Mouse (Mus musculus) ES-Bruce4 (cell line): ENCODE results near the gene Olfr12. TPM values are rescaled to one million over a fixed set of nuclear protein-coding genes. Genes with fewer than 3 reads are reported as not detected.

ENCODE experiments used
- H3K27ac ChIP-seq: 2 replicates; pipeline ENCODE4 v1.5.1; 2012; ENCODE audit warnings: low read length, inconsistent platforms; ENCODE audit not compliant: insufficient read depth
- H3K27me3 ChIP-seq: 2 replicates; pipeline ENCODE4 v1.6.1; 2012; ENCODE audit warnings: mild to moderate bottlenecking, low read length, inconsistent platforms; ENCODE audit not compliant: control insufficient read depth, poor library complexity, insufficient read depth, severe bottlenecking
- H3K36me3 ChIP-seq: 2 replicates; pipeline ENCODE4 v1.6.1; 2012; ENCODE audit warnings: inconsistent platforms, mild to moderate bottlenecking, low read length, moderate library complexity; ENCODE audit not compliant: control insufficient read depth, poor library complexity, insufficient read depth, severe bottlenecking
- H3K4me1 ChIP-seq: one replicate; pipeline ENCODE4 v1.8.1; 2011; ENCODE audit warnings: low read length; ENCODE audit not compliant: control insufficient read depth, insufficient read depth
- H3K4me3 ChIP-seq: 2 replicates; pipeline ENCODE4 v1.5.1; 2011; ENCODE audit warnings: low read depth, mild to moderate bottlenecking, low read length
- H3K9ac ChIP-seq: 2 replicates; pipeline ENCODE4 v1.6.1; 2012; ENCODE audit warnings: low read depth, mild to moderate bottlenecking, inconsistent platforms; ENCODE audit not compliant: poor library complexity, severe bottlenecking
- H3K9me3 ChIP-seq: replicated peaks from 2 replicates; pipeline ENCODE4 v1.6.1; 2012; ENCODE audit warnings: mild to moderate bottlenecking, low read length, inconsistent platforms; ENCODE audit not compliant: control insufficient read depth, poor library complexity, insufficient read depth, severe bottlenecking
- CTCF ChIP-seq: IDR thresholded peaks from one replicate; pipeline ENCODE4 v1.8.1; 2011; ENCODE audit warnings: low read depth, low read length
- EP300 ChIP-seq: IDR thresholded peaks from 2 replicates; pipeline ENCODE4 v1.6.1; 2011; ENCODE audit warnings: low read depth, low read length; ENCODE audit not compliant: insufficient read depth
- POLR2A ChIP-seq: IDR thresholded peaks from one replicate; pipeline ENCODE4 v1.8.1; 2011; ENCODE audit warnings: low read length; ENCODE audit not compliant: insufficient read depth
- polyA plus RNA-seq: library from polyadenylated mRNA; stranded (reverse); fragments of >200 nt; gene quantifications from 2 replicates; pipeline ENCODE4 v1.2.4, GENCODE M21; 2011; ENCODE audit warnings: low read depth; ENCODE audit not compliant: missing spikeins, insufficient read depth, insufficient read length

Olfr12 gene
- polyA plus RNA-seq, 1 experiment: not detected

- no peak overlapping the region for H3K27ac ChIP-seq
- no peak overlapping the region for H3K4me3 ChIP-seq
- H3K4me1 ChIP-seq: no peaks in the 10 kb centered on the region
- no peak for TF ChIP-seq POLR2A
- no peak for TF ChIP-seq EP300
- no peak for TF ChIP-seq CTCF
- H3K27me3 ChIP-seq: no peaks in the 10 kb centered on the region
- no peaks in the 10 kb centered on the region for H3K9me3 ChIP-seq
- H3K9ac ChIP-seq: no peak overlapping the region
- no peaks in the 10 kb centered on the region for H3K36me3 ChIP-seq
Measured at GRCm38 (mm10) chr1:92659392-92659791, 41.8 kb downstream of the Olfr12 start.

- no peaks in the 10 kb centered on the region for H3K27me3 ChIP-seq
- H3K36me3 ChIP-seq: no peaks in the 10 kb centered on the region
Measured at GRCm38 (mm10) chr1:92667106-92667505, 49.5 kb downstream of the Olfr12 start.

DNA sequence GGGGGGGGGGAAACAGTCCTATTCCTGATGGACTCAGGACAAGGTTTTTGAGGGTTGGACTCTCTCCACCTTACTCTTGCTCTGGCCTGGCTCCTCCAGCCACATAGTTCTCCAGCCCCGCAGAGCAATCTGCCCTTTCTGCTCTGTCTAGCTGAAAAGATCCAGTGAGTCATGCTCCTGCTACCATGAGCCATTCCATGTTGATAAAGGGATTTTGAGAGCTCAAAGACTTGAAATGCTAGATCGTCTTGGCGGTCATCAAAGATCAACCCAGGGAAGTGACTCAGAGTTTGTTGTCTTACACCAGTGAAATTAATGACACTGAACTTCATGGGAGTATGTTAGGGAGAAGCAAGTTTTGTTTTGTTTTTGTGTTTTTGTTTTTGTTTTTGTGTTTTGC, 51.8 kb downstream of the Olfr12 start:
- Histone ChIP-seq H3K27me3 (no peaks in the 10 kb centered on the region), H3K9me3 (no peaks in the 10 kb centered on the region), H3K4me3 (no peak overlapping the region), H3K4me1 (no peaks in the 10 kb centered on the region), H3K9ac (no peak overlapping the region), H3K27ac (no peak overlapping the region), H3K36me3 (no peaks in the 10 kb centered on the region)
- TF ChIP-seq CTCF: no peak
- TF ChIP-seq EP300: no peak
- TF ChIP-seq POLR2A: no peak

More at GRCm38 (mm10) chr1:92667106-92667505, 49.5 kb downstream of the Olfr12 start:
- TF ChIP-seq CTCF (no peak), EP300 (no peak), POLR2A (no peak)
- Histone ChIP-seq H3K27ac (no peak overlapping the region), H3K4me1 (no peaks in the 10 kb centered on the region), H3K9me3 (no peaks in the 10 kb centered on the region), H3K4me3 (no peak overlapping the region), H3K9ac (no peak overlapping the region)

DNA sequence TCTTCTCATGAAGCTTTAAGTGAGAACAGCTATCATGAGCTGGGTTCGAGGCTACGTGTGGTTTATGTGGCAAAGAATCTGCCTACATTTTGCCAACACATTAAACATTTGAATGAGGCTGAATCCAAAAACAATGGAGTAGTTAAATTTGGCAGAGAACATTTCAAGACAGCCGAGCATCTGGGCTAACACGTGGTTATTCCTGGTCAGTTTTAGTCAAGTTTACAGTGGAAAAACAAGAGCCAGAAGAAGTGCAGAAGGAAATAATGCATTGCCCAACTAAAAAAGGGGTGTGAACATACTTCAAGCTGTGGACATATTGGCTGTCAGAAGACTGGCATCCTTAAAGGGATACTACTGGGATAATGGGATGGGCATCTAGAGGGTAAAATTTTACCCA, 53.7 kb downstream of the Olfr12 start:
- H3K36me3 ChIP-seq: no peaks in the 10 kb centered on the region
- no peak overlapping the region for H3K27ac ChIP-seq
- H3K4me3 ChIP-seq: no peak overlapping the region
- H3K9me3 ChIP-seq: no peaks in the 10 kb centered on the region
- no peaks in the 10 kb centered on the region for H3K27me3 ChIP-seq
- TF ChIP-seq EP300 (no peak), CTCF (no peak), POLR2A (no peak)
- H3K9ac ChIP-seq: no peak overlapping the region
- no peaks in the 10 kb centered on the region for H3K4me1 ChIP-seq

Other genes with a start within 250 kb of the Olfr12 start
- gene Ndufa10, start 143.9 kb upstream of the Olfr12 start, polyA plus RNA-seq: 187 and 210 TPM in 2 replicates
- not detected in 2 replicates for gene Olfr1416, start 132.7 kb upstream of the Olfr12 start, polyA plus RNA-seq
- not detected in 2 replicates for gene Olfr1415, start 121.7 kb upstream of the Olfr12 start, polyA plus RNA-seq
- not detected in 2 replicates for gene Olfr1414, start 99.1 kb upstream of the Olfr12 start, polyA plus RNA-seq
- gene Olfr1413, start 46.5 kb upstream of the Olfr12 start, polyA plus RNA-seq: not detected in 2 replicates
- not detected in 2 replicates for gene Olfr1412, start 32.0 kb upstream of the Olfr12 start, polyA plus RNA-seq
- not detected in 2 replicates for gene Olfr1411, start 23.4 kb upstream of the Olfr12 start, polyA plus RNA-seq
- not detected in 2 replicates for gene Olfr1410, start 12.0 kb upstream of the Olfr12 start, polyA plus RNA-seq
- 107 and 119 TPM in 2 replicates for gene Cops9, start 24.2 kb downstream of the Olfr12 start, polyA plus RNA-seq
- gene Otos, start 31.1 kb downstream of the Olfr12 start, polyA plus RNA-seq: not detected in 2 replicates
- 30.5 and 31.6 TPM in 2 replicates for gene Gpc1, start 213.9 kb downstream of the Olfr12 start, polyA plus RNA-seq